Mouse (Mus musculus) hindbrain, embryonic 10.5 days (tissue): Measurements from ENCODE around the gene Snn. TPM values are rescaled to one million over a fixed set of nuclear protein-coding genes. Genes with fewer than 3 reads are reported as not detected.

ENCODE experiments used
- DNase-seq: peaks from one replicate; pipeline ENCODE4 v3.0.0-alpha.2; 2017; ENCODE audit warnings: low spot score
- H3K27ac ChIP-seq: fragments of 300-500 bp; sonication (generic); 2 replicates; pipeline ENCODE4 v1.5.1; 2016; ENCODE audit warnings: mild to moderate bottlenecking, moderate library complexity
- H3K27me3 ChIP-seq: fragments of 300-500 bp; sonication (generic); 2 replicates; pipeline ENCODE4 v1.6.1; 2016; ENCODE audit warnings: mild to moderate bottlenecking; ENCODE audit not compliant: poor library complexity, insufficient read depth, severe bottlenecking
- H3K36me3 ChIP-seq: fragments of 300-500 bp; sonication (generic); 2 replicates; pipeline ENCODE4 v1.6.1; 2016; ENCODE audit warnings: mild to moderate bottlenecking, moderate library complexity
- H3K4me1 ChIP-seq: fragments of 300-500 bp; sonication (generic); replicated peaks from 2 replicates; pipeline ENCODE4 v1.6.1; 2016; ENCODE audit warnings: mild to moderate bottlenecking
- H3K4me3 ChIP-seq: fragments of 300-500 bp; sonication (generic); 2 replicates; pipeline ENCODE4 v1.5.1; 2016; ENCODE audit warnings: mild to moderate bottlenecking, moderate library complexity
- H3K9me3 ChIP-seq: fragments of 300-500 bp; sonication (generic); 2 replicates; pipeline ENCODE4 v1.6.1; 2016; ENCODE audit warnings: mild to moderate bottlenecking, moderate library complexity
- WGBS: fragments of 180-500 bp; shearing (Covaris S2); methylation state at CpG from one replicate; pipeline ENCODE4 v1.1.7; 2016; 5-methylcytosine and 5-hydroxymethylcytosine counted together
- polyA plus RNA-seq: library from polyadenylated mRNA; unstranded; fragments of >200 nt; fragmentation: Nextera tagmentation; extraction: Ambion mirVana; gene quantifications from 2 replicates; pipeline ENCODE4 v1.2.1, GENCODE M21; 2016

Gene Snn
- polyA plus RNA-seq, 1 experiment from 2014 or later, result 94.7 TPM

DNA sequence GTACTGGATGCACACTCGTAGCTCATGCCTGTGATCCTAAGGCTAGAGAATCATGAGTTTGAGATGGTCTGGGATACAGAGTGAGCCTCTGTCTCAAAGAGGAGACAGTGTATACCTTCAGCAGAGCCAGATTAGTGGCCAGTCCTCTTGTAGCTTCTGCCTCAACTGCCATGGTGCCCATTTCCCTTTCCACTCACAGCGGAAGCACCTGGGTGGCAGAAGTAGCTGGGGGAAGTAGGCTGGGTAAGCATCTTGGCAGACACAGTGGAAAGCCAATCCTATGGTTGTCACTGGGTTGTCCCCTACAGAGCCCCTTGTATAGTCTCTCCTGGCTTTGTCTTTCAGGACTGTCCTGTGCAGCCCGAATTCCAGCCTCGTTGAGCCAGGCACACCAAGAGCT lies 11.1 kb downstream of the Snn start:
- Histone ChIP-seq H3K4me3 (no peak overlapping the region), H3K27ac (no peak overlapping the region), H3K4me1 (peaks cover 53% of the 10 kb centered on the region), H3K36me3 (peaks cover 76% of the 10 kb centered on the region), H3K9me3 (no peaks in the 10 kb centered on the region), H3K27me3 (no peaks in the 10 kb centered on the region)
- 93% methylated on average over 4 of the region's 4 CpGs for WGBS
- DNase-seq, result no peak

GRCm38 (mm10) chr16:11072454-11072853 lies 11.7 kb downstream of the Snn start:
- 82% methylated on average over 8 of the region's 8 CpGs for WGBS
- H3K27me3 ChIP-seq, result no peaks in the 10 kb centered on the region
- no peak overlapping the region for H3K4me3 ChIP-seq
- DNase-seq, result no peak
- no peak overlapping the region for H3K27ac ChIP-seq
- H3K9me3 ChIP-seq, result no peaks in the 10 kb centered on the region
- peaks cover 80% of the 10 kb centered on the region for H3K36me3 ChIP-seq
- H3K4me1 ChIP-seq, result peaks cover 48% of the 10 kb centered on the region

DNA sequence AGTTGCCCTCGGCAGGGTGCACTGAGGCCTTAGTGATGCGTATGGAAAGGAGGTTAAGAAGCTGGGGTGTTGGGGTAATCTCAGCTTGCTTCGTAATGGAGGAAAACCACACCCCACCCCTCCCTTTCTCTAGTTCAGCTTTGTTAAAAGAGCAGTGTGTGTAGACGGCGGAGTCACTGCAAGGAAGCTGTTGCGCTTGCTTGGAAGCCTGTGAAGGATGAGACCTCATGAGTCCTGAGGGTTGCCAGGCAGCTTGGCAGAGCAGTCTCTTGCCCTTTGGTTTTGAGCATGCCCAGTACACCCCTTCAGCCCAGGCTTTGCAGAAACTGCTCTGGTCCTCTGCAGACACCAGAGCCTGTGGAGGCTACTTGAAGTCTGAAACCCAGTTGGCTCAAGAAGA lies 12.3 kb downstream of the Snn start:
- H3K36me3 ChIP-seq, result peaks cover 86% of the 10 kb centered on the region
- H3K4me3 ChIP-seq, result no peak overlapping the region
- no peaks in the 10 kb centered on the region for H3K27me3 ChIP-seq
- H3K27ac ChIP-seq, result no peak overlapping the region
- DNase-seq, result no peak
- H3K4me1 ChIP-seq, result peaks cover 42% of the 10 kb centered on the region
- H3K9me3 ChIP-seq, result no peaks in the 10 kb centered on the region
- WGBS, result 83% methylated on average over 6 of the region's 6 CpGs

GRCm38 (mm10) chr16:11077601-11078201 lies 17.0 kb downstream of the Snn start:
- Histone ChIP-seq H3K9me3 (no peaks in the 10 kb centered on the region), H3K4me1 (0 out of 2 replicates have a peak, but pooled peaks cover 5% of the 10 kb centered on the region), H3K27ac (no peak overlapping the region), H3K4me3 (no peak overlapping the region), H3K36me3 (peaks cover 98% of the 10 kb centered on the region), H3K27me3 (no peaks in the 10 kb centered on the region)
- no peak for DNase-seq
- WGBS, result 91% methylated on average over 9 of the region's 9 CpGs

GRCm38 (mm10) chr16:11078216-11078869 lies 17.6 kb downstream of the Snn start:
- Histone ChIP-seq H3K36me3 (peaks cover 98% of the 10 kb centered on the region), H3K4me1 (no peaks in the 10 kb centered on the region), H3K9me3 (no peaks in the 10 kb centered on the region), H3K27me3 (no peaks in the 10 kb centered on the region), H3K4me3 (no peak overlapping the region), H3K27ac (no peak overlapping the region)
- DNase-seq, result no peak
- 90% methylated on average over 3 of the region's 3 CpGs for WGBS

DNA sequence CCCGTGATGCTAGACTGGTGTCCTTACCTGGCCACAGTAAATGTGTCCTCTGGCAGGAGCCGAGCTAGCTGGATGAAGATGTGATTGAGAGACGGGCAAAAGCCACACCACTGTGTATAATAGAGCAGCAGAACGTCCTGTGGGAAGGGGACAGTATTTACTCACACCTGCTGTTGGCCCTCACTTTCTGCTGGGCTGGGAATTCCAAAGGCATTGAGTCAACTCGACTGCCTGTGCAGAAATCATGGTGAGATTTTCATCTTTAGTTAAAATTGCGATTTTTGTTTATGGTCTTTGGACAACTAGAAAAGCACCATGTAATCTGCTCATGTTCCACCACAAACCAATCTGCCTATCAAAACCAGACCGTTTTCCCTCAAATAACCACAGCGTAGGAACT lies 23.4 kb downstream of the Snn start:
- no peak overlapping the region for H3K27ac ChIP-seq
- DNase-seq, result no peak
- H3K9me3 ChIP-seq, result no peaks in the 10 kb centered on the region
- no peaks in the 10 kb centered on the region for H3K27me3 ChIP-seq
- WGBS, result 93% methylated on average over 8 of the region's 8 CpGs
- 0 out of 2 replicates have a peak, but pooled peaks cover 6% of the 10 kb centered on the region for H3K4me1 ChIP-seq
- H3K4me3 ChIP-seq, result no peak overlapping the region
- peaks cover 98% of the 10 kb centered on the region for H3K36me3 ChIP-seq

DNA sequence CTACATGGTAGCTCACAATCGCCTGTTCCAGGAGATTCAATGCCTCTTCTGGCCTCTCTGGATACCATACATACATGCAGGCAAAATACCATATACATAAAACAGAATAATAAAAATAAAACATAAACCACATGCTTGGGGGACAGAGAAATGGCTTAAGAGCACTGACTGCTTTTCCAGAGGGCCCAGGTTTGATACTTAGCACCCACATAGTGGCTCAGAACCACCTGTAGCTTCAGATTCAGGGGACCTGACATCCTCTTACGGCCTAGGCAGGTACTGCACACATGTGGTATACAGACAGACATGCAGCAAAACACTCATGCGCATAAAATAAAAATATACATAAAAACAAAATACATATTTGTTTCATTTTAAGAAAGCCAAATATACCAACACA lies 25.6 kb downstream of the Snn start:
- Histone ChIP-seq H3K4me3 (no peak overlapping the region), H3K36me3 (peaks cover 97% of the 10 kb centered on the region), H3K27me3 (no peaks in the 10 kb centered on the region), H3K9me3 (no peaks in the 10 kb centered on the region), H3K27ac (no peak overlapping the region), H3K4me1 (0 out of 2 replicates have a peak, but pooled peaks cover 6% of the 10 kb centered on the region)
- WGBS, result 95% methylated on average over 3 of the region's 3 CpGs
- no peak for DNase-seq

DNA sequence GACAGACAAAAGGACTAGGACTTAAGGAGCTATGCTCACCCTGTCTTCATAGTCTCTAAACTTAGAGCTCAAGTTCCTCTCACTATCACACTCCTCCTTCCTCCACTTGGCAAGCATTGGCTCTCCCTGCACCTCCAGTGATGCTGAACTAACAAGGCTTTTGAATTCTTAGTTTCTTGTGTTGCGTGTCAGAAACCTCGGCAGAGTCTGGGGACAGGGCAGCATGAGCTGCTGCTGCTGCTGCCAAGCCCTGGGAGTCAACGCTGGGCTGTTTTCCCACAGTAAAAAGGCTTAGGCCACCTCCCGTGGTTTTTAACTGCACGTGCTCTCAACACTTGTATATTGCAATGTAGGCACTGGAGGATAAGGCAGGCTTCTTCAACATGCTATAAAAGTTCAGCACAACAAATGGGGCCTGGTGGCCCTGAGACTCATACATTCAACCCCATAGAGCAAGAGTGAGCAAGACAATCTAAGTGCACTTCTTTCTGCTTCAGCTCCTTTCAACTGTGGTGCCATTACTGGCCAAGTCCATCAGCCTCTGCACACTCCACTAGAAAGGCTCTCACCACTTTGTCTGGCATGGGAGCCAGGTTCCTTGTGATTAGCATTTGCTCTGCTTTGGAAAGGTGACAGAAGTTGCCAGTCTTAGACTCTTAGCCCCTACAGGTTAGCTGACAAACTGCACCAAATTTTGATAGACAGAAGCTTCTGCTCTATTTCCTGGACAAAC lies 26.3 kb downstream of the Snn start:
- WGBS, result 81% methylated on average over 5 of the region's 5 CpGs
- Histone ChIP-seq H3K9me3 (no peaks in the 10 kb centered on the region), H3K36me3 (peaks cover 97% of the 10 kb centered on the region), H3K4me3 (no peak overlapping the region), H3K27ac (no peak overlapping the region), H3K4me1 (0 out of 2 replicates have a peak, but pooled peaks cover 6% of the 10 kb centered on the region), H3K27me3 (no peaks in the 10 kb centered on the region)
- no peak for DNase-seq

- Histone ChIP-seq H3K36me3 (peaks cover 76% of the 10 kb centered on the region), H3K27ac (no peak overlapping the region), H3K9me3 (no peaks in the 10 kb centered on the region), H3K4me1 (0 out of 2 replicates have a peak, but pooled peaks cover 6% of the 10 kb centered on the region), H3K27me3 (no peaks in the 10 kb centered on the region), H3K4me3 (no peak overlapping the region)
- WGBS, result 83% methylated on average over 10 of the region's 10 CpGs
- DNase-seq, result no peak
Measured at GRCm38 (mm10) chr16:11090836-11091570, 30.3 kb downstream of the Snn start.

DNA sequence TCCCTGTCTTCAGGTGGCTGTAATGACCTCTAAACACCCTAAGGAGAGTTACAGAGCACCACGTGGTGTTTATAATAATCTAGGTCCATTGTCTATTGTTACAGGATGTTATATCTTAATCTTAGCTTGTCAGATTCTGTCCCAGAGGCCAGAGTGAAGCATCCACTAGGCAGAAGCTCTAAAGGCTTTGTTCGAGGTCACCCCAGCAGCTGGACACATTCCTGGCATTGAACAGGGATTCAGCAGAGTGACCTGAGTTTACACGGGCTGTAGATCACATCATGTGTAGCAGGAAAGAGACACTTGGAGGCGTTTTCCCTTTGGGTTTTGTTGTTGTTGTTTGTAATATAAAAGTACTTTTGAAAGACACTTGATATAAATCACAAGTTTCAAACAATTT lies 31.3 kb downstream of the Snn start:
- Histone ChIP-seq H3K36me3 (peaks cover 66% of the 10 kb centered on the region), H3K9me3 (no peaks in the 10 kb centered on the region), H3K4me1 (0 out of 2 replicates have a peak, but pooled peaks cover 2% of the 10 kb centered on the region), H3K4me3 (no peak overlapping the region), H3K27ac (no peak overlapping the region), H3K27me3 (no peaks in the 10 kb centered on the region)
- no peak for DNase-seq
- 81% methylated on average over 4 of the region's 4 CpGs for WGBS

DNA sequence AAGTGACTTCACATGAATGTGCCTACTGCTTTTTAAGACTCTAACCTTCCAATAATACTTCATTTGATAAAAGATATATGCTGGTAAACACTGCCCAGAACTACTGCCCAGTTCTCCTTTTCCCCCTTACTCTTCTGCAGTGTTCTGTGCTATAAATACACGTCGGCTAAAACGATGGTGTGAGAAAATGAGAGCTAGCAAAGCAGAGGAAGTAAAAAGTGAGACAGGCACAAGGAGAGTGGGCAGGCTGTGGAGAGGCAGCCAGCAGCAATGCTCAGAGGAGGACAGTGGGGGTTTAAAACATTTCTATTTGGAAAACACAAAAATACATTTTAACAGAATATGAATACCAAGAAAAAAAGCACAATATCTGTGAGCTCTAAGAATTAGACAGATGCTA lies 31.8 kb downstream of the Snn start:
- DNase-seq, result no peak
- H3K27ac ChIP-seq, result no peak overlapping the region
- H3K9me3 ChIP-seq, result no peaks in the 10 kb centered on the region
- 93% methylated on average over 3 of the region's 3 CpGs for WGBS
- no peaks in the 10 kb centered on the region for H3K4me1 ChIP-seq
- no peaks in the 10 kb centered on the region for H3K27me3 ChIP-seq
- no peak overlapping the region for H3K4me3 ChIP-seq
- peaks cover 61% of the 10 kb centered on the region for H3K36me3 ChIP-seq

DNA sequence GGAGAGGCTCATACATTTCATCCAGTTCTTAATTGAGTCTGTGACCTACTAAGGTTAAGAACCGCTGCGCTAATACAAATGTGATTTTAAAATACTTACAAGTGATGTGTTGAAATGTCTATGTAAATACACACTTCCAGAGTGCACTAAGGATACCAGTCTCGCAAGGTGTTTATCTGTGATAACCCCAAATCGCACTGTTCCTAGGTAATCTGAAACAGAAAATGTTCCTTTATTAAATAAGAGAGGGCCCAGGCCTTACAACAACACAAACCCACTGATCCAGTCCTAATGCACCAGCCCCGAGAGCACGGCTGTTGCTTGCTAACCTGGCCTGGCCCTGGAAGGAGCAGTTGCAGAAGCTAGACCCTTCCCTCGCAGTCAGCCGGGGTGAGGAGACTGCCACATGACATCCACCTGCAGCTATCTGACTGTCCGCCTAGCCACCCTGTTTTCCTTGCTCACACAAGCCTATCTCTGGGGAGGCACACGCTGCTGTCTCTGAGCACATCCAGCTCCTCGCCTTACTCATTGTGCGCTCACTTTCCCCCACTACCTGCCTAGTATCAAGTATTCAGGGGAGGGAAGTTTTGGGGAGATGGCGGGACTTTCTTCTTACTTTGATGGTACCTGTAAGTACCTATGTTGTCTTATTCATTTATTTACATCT lies 33.1 kb downstream of the Snn start:
- Histone ChIP-seq H3K4me1 (no peaks in the 10 kb centered on the region), H3K27ac (no peak overlapping the region), H3K36me3 (peaks cover 50% of the 10 kb centered on the region), H3K9me3 (no peaks in the 10 kb centered on the region), H3K4me3 (no peak overlapping the region), H3K27me3 (no peaks in the 10 kb centered on the region)
- WGBS, result 94% methylated on average over 13 of the region's 13 CpGs
- DNase-seq, result no peak
